Mouse (Mus musculus) stomach, embryonic 15.5 days (tissue): ENCODE measurements around the gene Itpripl1. TPM values are rescaled to one million over a fixed set of nuclear protein-coding genes. Genes with fewer than 3 reads are reported as not detected.
"Not testable (repeated sequence)": the region's sequence is repeated elsewhere in the genome, so short reads cannot be mapped to it uniquely, and the experiment has no call there.

Experiments used
- ATAC-seq: fragments of 200-750 bp; cut with Nextera tagmentation; 2 replicates; pipeline ENCODE4 v1.8.0; 2017; ENCODE audit warnings: low read depth, moderate number of reproducible peaks, moderate TSS enrichment; ENCODE audit not compliant: insufficient read depth, low FRiP score
- H3K27ac ChIP-seq: fragments of 300-500 bp; sonication (generic); 2 replicates; pipeline ENCODE4 v1.5.1; 2015; ENCODE audit warnings: mild to moderate bottlenecking, inconsistent platforms
- H3K27me3 ChIP-seq: fragments of 300-500 bp; sonication (generic); replicated peaks from 2 replicates; pipeline ENCODE4 v1.6.1; 2015; ENCODE audit warnings: inconsistent platforms
- H3K36me3 ChIP-seq: fragments of 300-500 bp; sonication (generic); 2 replicates; pipeline ENCODE4 v1.6.1; 2015; ENCODE audit warnings: inconsistent platforms
- H3K4me1 ChIP-seq: fragments of 300-500 bp; sonication (generic); 2 replicates; pipeline ENCODE4 v1.6.1; 2015; ENCODE audit warnings: inconsistent platforms
- H3K4me2 ChIP-seq: fragments of 300-500 bp; sonication (generic); 2 replicates; pipeline ENCODE4 v1.6.1; 2015; ENCODE audit warnings: mild to moderate bottlenecking, inconsistent platforms
- H3K4me3 ChIP-seq: fragments of 300-500 bp; sonication (generic); replicated peaks from 2 replicates; pipeline ENCODE4 v1.5.1; 2015; ENCODE audit warnings: inconsistent platforms
- H3K9ac ChIP-seq: fragments of 300-500 bp; sonication (generic); 2 replicates; pipeline ENCODE4 v1.6.1; 2015; ENCODE audit warnings: inconsistent platforms
- H3K9me3 ChIP-seq: fragments of 300-500 bp; sonication (generic); 2 replicates; pipeline ENCODE4 v1.6.1; 2016; ENCODE audit warnings: inconsistent platforms
- WGBS: fragments of 180-500 bp; shearing (Covaris S2); methylation state at CpG from one replicate; pipeline ENCODE4 v1.1.7; 2015; 5-methylcytosine and 5-hydroxymethylcytosine counted together
- polyA plus RNA-seq: library from polyadenylated mRNA; unstranded; fragments of >200 nt; fragmentation: Nextera tagmentation; extraction: Ambion mirVana; gene quantifications from 2 replicates; pipeline ENCODE4 v1.2.1, GENCODE M21; 2015

The Itpripl1 gene
- polyA plus RNA-seq: 28.8 and 29.9 TPM in 2 replicates

- H3K27me3 ChIP-seq: no peaks in the 10 kb centered on the region
- WGBS: 3% methylated on average over 31 of the region's 31 CpGs
- peak within 1 kb of the TSS; percentile 27; the same call in 1 of the 2 replicates for H3K9ac ChIP-seq
- peak within 1 kb of the TSS; percentile 65 for H3K4me3 ChIP-seq
- peak; percentile 98 for ATAC-seq
- H3K9me3 ChIP-seq: no peaks in the 10 kb centered on the region
- H3K36me3 ChIP-seq: peaks cover 3% of the 10 kb centered on the region; the same call in 1 of the 2 replicates
- peak within 1 kb of the TSS; percentile 28; the same call in 1 of the 2 replicates for H3K27ac ChIP-seq
- peaks cover 8% of the 10 kb centered on the region for H3K4me1 ChIP-seq
- H3K4me2 ChIP-seq: peak within 1 kb of the TSS; percentile 83
Measured at GRCm38 (mm10) chr2:127143158-127144063, at the start of gene Itpripl1. Gene Itpripl1 (minus strand): TSS chr2:127143442.

- Histone ChIP-seq H3K27ac (no peak overlapping the region), H3K4me1 (no peaks in the 10 kb centered on the region), H3K4me2 (no peak overlapping the region), H3K36me3 (no peaks in the 10 kb centered on the region), H3K9ac (no peak overlapping the region), H3K9me3 (no peaks in the 10 kb centered on the region), H3K4me3 (no peak overlapping the region), H3K27me3 (no peaks in the 10 kb centered on the region)
- ATAC-seq: no peak
Measured at GRCm38 (mm10) chr2:127189574-127189973, 46.3 kb upstream of the Itpripl1 start.

GRCm38 (mm10) chr2:127182598-127183381 lies 39.5 kb upstream of the Itpripl1 start:
- H3K9me3 ChIP-seq: no peaks in the 10 kb centered on the region
- 2% methylated on average over 17 of the region's 17 CpGs for WGBS
- no peaks in the 10 kb centered on the region for H3K4me1 ChIP-seq
- H3K9ac ChIP-seq: peak overlapping the region; percentile 50; the same call in 1 of the 2 replicates
- peak; percentile 100 for ATAC-seq
- H3K4me3 ChIP-seq: peak overlapping the region; percentile 53
- H3K27ac ChIP-seq: peak overlapping the region; percentile 83
- no peaks in the 10 kb centered on the region for H3K36me3 ChIP-seq
- peak overlapping the region; percentile 72 for H3K4me2 ChIP-seq
- H3K27me3 ChIP-seq: no peaks in the 10 kb centered on the region

GRCm38 (mm10) chr2:127166261-127166660 lies 23.0 kb upstream of the Itpripl1 start:
- H3K4me1 ChIP-seq, ATAC-seq, H3K36me3 ChIP-seq, H3K27me3 ChIP-seq, H3K9me3 ChIP-seq, H3K4me2 ChIP-seq, H3K4me3 ChIP-seq, H3K9ac ChIP-seq, H3K27ac ChIP-seq: not testable (repeated sequence)
- 7% methylated on average over 1 of the region's 1 CpGs for WGBS

- ATAC-seq: no peak
- no peaks in the 10 kb centered on the region for H3K4me1 ChIP-seq
- H3K9ac ChIP-seq: no peak overlapping the region
- no peaks in the 10 kb centered on the region for H3K36me3 ChIP-seq
- H3K9me3 ChIP-seq: no peaks in the 10 kb centered on the region
- H3K4me3 ChIP-seq: no peak overlapping the region
- no peak overlapping the region for H3K27ac ChIP-seq
- WGBS: 53% methylated on average over 4 of the region's 4 CpGs
- H3K4me2 ChIP-seq: no peak overlapping the region
- H3K27me3 ChIP-seq: no peaks in the 10 kb centered on the region
Measured at GRCm38 (mm10) chr2:127165675-127166074, 22.4 kb upstream of the Itpripl1 start.

GRCm38 (mm10) chr2:127145699-127146098 lies 2.5 kb upstream of the Itpripl1 start:
- H3K9me3 ChIP-seq: no peaks in the 10 kb centered on the region
- no peaks in the 10 kb centered on the region for H3K27me3 ChIP-seq
- peaks cover 8% of the 10 kb centered on the region for H3K4me1 ChIP-seq
- H3K9ac ChIP-seq: no peak overlapping the region
- WGBS: 80% methylated on average over 3 of the region's 3 CpGs
- no peaks in the 10 kb centered on the region for H3K36me3 ChIP-seq
- H3K4me2 ChIP-seq: no peak overlapping the region
- no peak overlapping the region for H3K27ac ChIP-seq
- no peak for ATAC-seq
- no peak overlapping the region for H3K4me3 ChIP-seq

GRCm38 (mm10) chr2:127142577-127143157 lies 575 bp downstream of the Itpripl1 start:
- Histone ChIP-seq H3K4me3 (peak overlapping the region; percentile 65), H3K9ac (peak overlapping the region; percentile 27; the same call in 1 of the 2 replicates), H3K27ac (0 out of 2 replicates have a peak overlapping the region, but pooled peaks have one; percentile 28), H3K4me2 (peak overlapping the region; percentile 83), H3K36me3 (peaks cover 3% of the 10 kb centered on the region; the same call in 1 of the 2 replicates), H3K27me3 (no peaks in the 10 kb centered on the region), H3K4me1 (peaks cover 13% of the 10 kb centered on the region), H3K9me3 (no peaks in the 10 kb centered on the region)
- ATAC-seq: no peak
- WGBS: 10% methylated on average over 6 of the region's 6 CpGs

GRCm38 (mm10) chr2:127142031-127142430 lies 1.2 kb downstream of the Itpripl1 start:
- Histone ChIP-seq H3K27me3 (no peaks in the 10 kb centered on the region), H3K4me1 (peaks cover 13% of the 10 kb centered on the region), H3K9me3 (no peaks in the 10 kb centered on the region), H3K36me3 (peaks cover 3% of the 10 kb centered on the region; the same call in 1 of the 2 replicates), H3K9ac (no peak overlapping the region), H3K4me3 (peak overlapping the region; percentile 65), H3K27ac (no peak overlapping the region), H3K4me2 (peak overlapping the region; percentile 83)
- no peak for ATAC-seq
- WGBS: 75% methylated on average over 10 of the region's 10 CpGs

GRCm38 (mm10) chr2:127140011-127140410 lies 3.2 kb downstream of the Itpripl1 start:
- H3K4me3 ChIP-seq: no peak overlapping the region
- no peak overlapping the region for H3K27ac ChIP-seq
- no peaks in the 10 kb centered on the region for H3K9me3 ChIP-seq
- peaks cover 3% of the 10 kb centered on the region; the same call in 1 of the 2 replicates for H3K36me3 ChIP-seq
- ATAC-seq: no peak
- no peaks in the 10 kb centered on the region for H3K27me3 ChIP-seq
- peaks cover 16% of the 10 kb centered on the region for H3K4me1 ChIP-seq
- 91% methylated on average over 7 of the region's 7 CpGs for WGBS
- H3K9ac ChIP-seq: no peak overlapping the region
- no peak overlapping the region for H3K4me2 ChIP-seq

- H3K9ac ChIP-seq: no peak overlapping the region
- H3K27me3 ChIP-seq: no peaks in the 10 kb centered on the region
- peaks cover 3% of the 10 kb centered on the region; the same call in 1 of the 2 replicates for H3K36me3 ChIP-seq
- H3K4me2 ChIP-seq: no peak overlapping the region
- 94% methylated on average over 1 of the region's 1 CpGs for WGBS
- H3K9me3 ChIP-seq: no peaks in the 10 kb centered on the region
- ATAC-seq: no peak
- no peak overlapping the region for H3K4me3 ChIP-seq
- no peak overlapping the region for H3K27ac ChIP-seq
- peaks cover 16% of the 10 kb centered on the region for H3K4me1 ChIP-seq
Measured at GRCm38 (mm10) chr2:127139605-127140004, 3.6 kb downstream of the Itpripl1 start.

GRCm38 (mm10) chr2:127139094-127139493 lies 4.1 kb downstream of the Itpripl1 start:
- Histone ChIP-seq H3K27ac (no peak overlapping the region), H3K27me3 (no peaks in the 10 kb centered on the region), H3K4me1 (peaks cover 16% of the 10 kb centered on the region), H3K36me3 (peaks cover 3% of the 10 kb centered on the region; the same call in 1 of the 2 replicates), H3K9ac (no peak overlapping the region), H3K4me3 (no peak overlapping the region), H3K9me3 (no peaks in the 10 kb centered on the region), H3K4me2 (no peak overlapping the region)
- no peak for ATAC-seq
- 84% methylated on average over 8 of the region's 8 CpGs for WGBS
